27 mouse cellular contexts compared by ENCODE assay signal in the genomic region with DNA sequence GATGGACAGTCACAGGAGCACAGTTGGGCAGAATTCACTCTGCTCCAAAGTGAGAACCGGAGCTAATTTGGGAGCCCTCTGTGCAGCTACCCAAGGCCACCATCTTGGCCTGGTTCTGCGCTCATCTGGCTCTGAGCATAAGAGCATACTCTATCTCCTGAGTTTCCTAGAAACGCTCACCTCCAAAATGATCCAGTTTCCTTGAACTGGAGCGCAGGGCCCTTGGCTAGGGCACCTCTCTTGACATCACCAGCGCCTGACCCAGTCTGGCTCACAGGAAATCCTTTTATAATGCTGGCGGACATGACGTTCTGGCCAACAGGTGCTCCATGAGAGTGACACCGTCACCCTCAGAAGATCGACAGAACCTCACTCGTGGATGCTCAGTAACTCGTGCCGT. TPM values are rescaled to one million over a fixed set of nuclear protein-coding genes. Genes with fewer than 3 reads are reported as not detected.
"Had no signal": no experiment of that assay in that cellular context is flagged by ENCODE, and none has a peak within 500 bp of the region (broad histone marks: within the 10 kb centered on the region; RNA-seq: fewer than 3 reads in every experiment).

No protein-coding gene starts in this region.

- H3K27me3 ChIP-seq: liver, embryonic 15.5 days; lung, embryonic 15.5 days; midbrain, embryonic 13.5 days; midbrain, embryonic 15.5 days; neural tube, embryonic 12.5 days had no signal

- DNase-seq: liver, postnatal 0 days; lung, adult 2 months; lung, postnatal 14 days; lung, postnatal 36 days; right cerebral cortex, postnatal 14 days; right cerebral cortex, postnatal 4 days; thymus, adult 18-20 months; thymus, postnatal 14 days; thymus, postnatal 36 days had no signal

- H3K36me3 ChIP-seq: liver, embryonic 15.5 days; lung, embryonic 15.5 days; midbrain, embryonic 13.5 days; midbrain, embryonic 15.5 days; neural tube, embryonic 12.5 days had no signal

- H3K27ac ChIP-seq: liver, embryonic 15.5 days; lung, embryonic 15.5 days; macrophage; midbrain, embryonic 13.5 days; midbrain, embryonic 15.5 days; neural tube, embryonic 12.5 days had no signal

- H3K4me1 ChIP-seq: midbrain, embryonic 13.5 days; midbrain, embryonic 15.5 days; neural tube, embryonic 12.5 days had no signal

- H3K4me3 ChIP-seq: liver, embryonic 15.5 days; lung, embryonic 15.5 days; megakaryocyte, embryonic 14.5 days; midbrain, embryonic 13.5 days; midbrain, embryonic 15.5 days; neural tube, embryonic 12.5 days had no signal

RNA-seq across cellular contexts. Expression of gene 1700013G24Rik, which starts 3.5 kb away (rescaled TPM):
- total RNA-seq: megakaryocyte progenitor cell, adult 5-6 weeks; midbrain, postnatal 0 days; monocyte, adult 5-6 weeks; neutrophil, adult 5-6 weeks had no signal
- polyA plus RNA-seq: liver, embryonic 15.5 days; liver, postnatal 0 days; lung, embryonic 15.5 days; lung, postnatal 0 days; macrophage; midbrain, embryonic 11.5 days; midbrain, embryonic 13.5 days; midbrain, embryonic 15.5 days; midbrain, postnatal 0 days; neural tube, embryonic 12.5 days; neural tube, embryonic 14.5 days; spleen, adult 2 months; stomach, embryonic 14.5 days; stomach, embryonic 16.5 days; thymus, postnatal 0 days had no signal

RNA-seq across cellular contexts. Expression of gene Hspg2, which starts 12.0 kb away (rescaled TPM):
- total RNA-seq: megakaryocyte progenitor cell, adult 5-6 weeks; monocyte, adult 5-6 weeks had no signal

RNA-seq across cellular contexts. Expression of gene Cela3b, which starts 26.2 kb away (rescaled TPM):
- total RNA-seq: megakaryocyte progenitor cell, adult 5-6 weeks; midbrain, postnatal 0 days; monocyte, adult 5-6 weeks; neutrophil, adult 5-6 weeks had no signal
- polyA plus RNA-seq: lung, postnatal 0 days; macrophage; midbrain, embryonic 11.5 days; midbrain, embryonic 13.5 days; midbrain, embryonic 15.5 days; midbrain, postnatal 0 days; neural tube, embryonic 12.5 days; neural tube, embryonic 14.5 days; stomach, embryonic 14.5 days; thymus, postnatal 0 days had no signal

RNA-seq across cellular contexts. Expression of gene Cela3a, which starts 47.0 kb away (rescaled TPM):
- total RNA-seq: megakaryocyte progenitor cell, adult 5-6 weeks; midbrain, postnatal 0 days; monocyte, adult 5-6 weeks; neutrophil, adult 5-6 weeks had no signal
- polyA plus RNA-seq: liver, embryonic 15.5 days; liver, postnatal 0 days; lung, adult 2 months; lung, embryonic 15.5 days; lung, postnatal 0 days; macrophage; midbrain, embryonic 11.5 days; midbrain, embryonic 13.5 days; midbrain, embryonic 15.5 days; midbrain, postnatal 0 days; neural tube, embryonic 12.5 days; neural tube, embryonic 14.5 days; stomach, embryonic 14.5 days; thymus, postnatal 0 days had no signal
